ENCODE assay signal across 13 mouse cellular contexts in the genomic region with DNA sequence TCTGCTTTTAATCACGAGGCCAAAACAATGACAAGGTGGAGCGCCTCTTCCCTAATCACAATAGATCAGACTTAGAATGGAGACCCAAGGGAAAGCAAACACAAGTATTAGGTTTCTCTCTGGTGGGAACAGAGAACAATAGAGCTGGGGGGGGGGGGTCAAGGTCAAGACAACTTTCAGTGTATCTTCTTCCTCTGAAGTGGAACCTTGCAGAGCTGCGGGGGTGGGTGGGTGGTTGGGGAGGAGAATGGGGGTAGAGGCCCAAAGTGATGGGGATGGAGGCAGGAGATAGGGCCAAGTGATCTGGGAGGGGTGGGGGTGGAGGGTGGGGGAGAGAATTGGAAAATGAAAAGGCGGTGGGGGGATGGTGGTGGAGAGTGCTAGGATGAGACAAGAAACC.
"Had no signal": no experiment of that assay in that cellular context is flagged by ENCODE, and none has a peak within 500 bp of the region (broad histone marks: within the 10 kb centered on the region; RNA-seq: fewer than 3 reads in every experiment).

No protein-coding gene starts in this region.

- H3K27ac ChIP-seq: left cerebral cortex, adult 2 months; liver, embryonic 13.5 days; midbrain, embryonic 12.5 days; neural tube, embryonic 13.5 days; stomach, embryonic 15.5 days had no signal

- H3K4me1 ChIP-seq: liver, embryonic 13.5 days had no signal

- H3K4me2 ChIP-seq: liver, embryonic 13.5 days; midbrain, embryonic 12.5 days; neural tube, embryonic 13.5 days; stomach, embryonic 15.5 days had no signal

- H3K27me3 ChIP-seq: liver, embryonic 13.5 days; neural tube, embryonic 13.5 days; stomach, embryonic 15.5 days had no signal

- ATAC-seq: midbrain, embryonic 16.5 days had no signal

- DNase-seq: kidney, adult 8-10 months; kidney, postnatal 14 days; liver; liver, embryonic 13.5 days; lung, adult 18-20 months; retina, postnatal 1 day; right cerebral cortex, postnatal 14 days; thymus, postnatal 36 days had no signal

- H3K4me3 ChIP-seq: left cerebral cortex, adult 2 months; liver, embryonic 13.5 days; midbrain, embryonic 12.5 days; neural tube, embryonic 13.5 days; stomach, embryonic 15.5 days had no signal

- H3K9me3 ChIP-seq: liver, embryonic 13.5 days; midbrain, embryonic 12.5 days; neural tube, embryonic 13.5 days; stomach, embryonic 15.5 days had no signal

- H3K36me3 ChIP-seq: liver, embryonic 13.5 days; midbrain, embryonic 12.5 days; neural tube, embryonic 13.5 days; stomach, embryonic 15.5 days had no signal

- H3K9ac ChIP-seq: liver, embryonic 13.5 days; midbrain, embryonic 12.5 days; neural tube, embryonic 13.5 days; stomach, embryonic 15.5 days had no signal
